Mouse (Mus musculus) central nervous system, embryonic 14 days (tissue): ENCODE data around the gene Kat8. TPM values are rescaled to one million over a fixed set of nuclear protein-coding genes. Genes with fewer than 3 reads are reported as not detected.

ENCODE experiments used
- polyA plus RNA-seq: library from polyadenylated mRNA; depleted of rRNA; stranded (reverse); fragments of >200 nt; gene quantifications from 2 replicates; pipeline ENCODE4 v1.2.3, GENCODE M21; 2012; rRNA removed

The Kat8 gene
- 48.3 and 52.2 TPM in 2 replicates for polyA plus RNA-seq

DNA sequence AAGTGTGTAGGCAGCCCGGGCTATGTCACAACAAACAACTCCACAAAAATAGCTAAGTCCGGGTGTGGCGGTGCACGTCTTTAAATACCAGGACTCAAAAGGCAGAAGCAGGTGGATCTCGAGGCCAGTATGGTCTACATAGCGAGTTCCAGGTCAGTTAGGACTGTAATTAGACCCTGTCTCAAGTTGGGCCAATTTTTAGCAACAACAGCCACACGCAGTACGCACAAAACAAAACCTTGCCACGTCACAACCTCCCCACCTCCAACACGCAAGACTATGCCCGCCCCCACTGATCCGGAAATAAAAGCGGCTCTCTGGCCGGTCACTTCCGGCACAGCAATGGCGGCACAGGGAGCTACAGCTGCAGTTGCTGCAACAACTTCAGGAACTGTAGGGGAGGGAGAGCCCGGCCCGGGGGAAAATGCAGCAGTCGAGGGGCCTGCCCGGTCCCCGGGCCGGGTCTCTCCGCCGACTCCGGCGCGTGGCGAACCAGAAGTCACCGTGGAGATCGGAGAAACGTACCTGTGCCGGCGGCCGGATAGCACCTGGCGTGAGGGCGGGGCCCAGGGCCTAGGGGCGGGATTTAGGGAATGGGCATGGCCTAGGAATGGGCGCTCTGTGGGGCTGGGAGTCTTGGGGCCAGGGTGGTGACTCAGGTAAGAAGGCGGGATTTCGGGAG lies at the start of gene Kat8:
Gene Kat8 (plus strand): TSS at position 327 of the 682 bp plus-strand sequence.

DNA sequence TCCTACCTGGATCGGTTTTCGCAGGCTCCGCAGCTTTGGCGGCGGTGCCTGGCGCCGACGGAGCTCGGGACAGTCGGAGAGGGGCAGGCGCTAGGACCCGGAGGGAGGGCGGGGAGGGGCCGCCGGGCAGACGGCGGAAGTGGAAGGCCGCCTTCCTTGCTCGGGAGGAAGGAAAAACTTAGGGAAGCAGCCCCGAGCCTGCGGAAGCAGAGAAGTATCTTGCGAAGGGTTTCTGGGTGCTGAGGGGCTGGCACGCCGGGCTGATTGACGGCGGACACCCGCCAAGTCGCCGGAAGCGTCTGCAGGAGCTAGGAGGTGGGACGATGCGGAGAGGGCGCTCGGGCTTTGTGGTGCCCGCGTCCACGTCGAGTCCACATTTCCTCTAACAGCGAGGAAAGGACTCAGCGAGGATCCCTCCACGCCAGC lies 36.3 kb upstream of the Kat8 start, which contains the start of gene Zfp646:
Gene Zfp646 (plus strand): TSS at position 181 of the 426 bp plus-strand sequence.

DNA sequence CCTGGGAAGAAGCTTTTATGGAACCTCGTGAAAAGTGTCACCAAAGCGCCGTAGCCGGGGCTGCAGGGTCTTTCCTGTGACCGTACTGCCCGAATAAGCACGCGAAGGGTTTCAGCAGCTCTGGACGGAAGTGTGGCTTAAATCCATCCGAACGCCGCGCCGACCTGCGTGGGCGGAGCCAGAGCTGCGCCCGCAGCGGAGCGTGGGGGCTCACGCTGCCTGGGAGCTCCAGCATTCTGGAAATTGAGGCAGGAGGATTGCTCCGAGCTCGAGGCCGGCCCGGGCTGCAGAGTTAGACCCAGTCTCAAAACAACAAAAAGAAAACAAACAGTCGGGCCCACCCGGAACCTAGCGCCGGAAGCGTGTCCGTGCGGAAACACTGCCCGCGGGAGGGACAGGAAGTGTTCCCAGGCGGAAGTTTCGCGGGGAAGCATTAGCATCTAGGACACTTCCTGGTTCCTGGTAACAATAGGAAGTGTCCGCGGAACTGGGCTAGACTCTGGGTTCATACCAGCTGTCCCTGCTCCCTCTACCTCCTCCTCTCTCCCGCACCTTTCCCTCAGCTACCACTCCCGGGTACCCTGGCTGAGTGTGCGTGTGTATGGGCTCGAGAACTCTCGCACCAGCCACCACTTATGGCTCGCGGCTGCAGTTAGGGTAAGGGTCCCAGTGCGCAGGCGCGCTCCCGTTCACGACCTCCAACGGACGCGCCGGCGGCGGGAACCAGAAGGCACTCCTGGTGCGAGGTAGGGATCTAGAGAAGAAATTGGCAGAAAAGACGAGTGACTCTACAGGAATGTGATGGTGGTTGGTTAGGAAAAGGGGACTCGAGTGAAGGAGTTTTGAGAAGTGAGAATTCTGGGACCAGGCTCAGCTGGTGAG lies 35.6 kb upstream of the Kat8 start, which contains the start of gene Zfp668:
Gene Zfp668 (minus strand): TSS at position 362 of the 882 bp plus-strand sequence.

DNA sequence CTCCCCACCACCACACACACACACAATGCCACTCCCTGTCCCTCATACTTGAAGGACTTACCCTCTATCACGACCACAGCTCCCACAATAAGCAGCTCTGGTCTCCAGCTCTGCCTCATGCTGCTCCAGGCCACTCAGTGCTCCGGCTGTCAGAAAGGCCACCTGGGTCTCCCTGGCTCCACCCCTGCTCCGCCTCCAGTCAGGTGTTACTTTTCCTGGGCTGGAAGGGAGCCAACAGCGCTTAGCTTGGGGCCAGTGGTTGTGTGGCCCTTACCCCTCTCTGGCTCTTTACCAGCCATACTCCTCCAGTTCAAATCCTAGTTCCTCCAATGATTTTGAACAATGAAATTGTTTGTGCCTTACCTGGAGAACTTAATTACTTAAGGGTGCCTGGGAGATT lies 21.5 kb upstream of the Kat8 start, which contains the start of gene Prss53:
Gene Prss53 (minus strand): TSS at position 173 of the 400 bp plus-strand sequence.

DNA sequence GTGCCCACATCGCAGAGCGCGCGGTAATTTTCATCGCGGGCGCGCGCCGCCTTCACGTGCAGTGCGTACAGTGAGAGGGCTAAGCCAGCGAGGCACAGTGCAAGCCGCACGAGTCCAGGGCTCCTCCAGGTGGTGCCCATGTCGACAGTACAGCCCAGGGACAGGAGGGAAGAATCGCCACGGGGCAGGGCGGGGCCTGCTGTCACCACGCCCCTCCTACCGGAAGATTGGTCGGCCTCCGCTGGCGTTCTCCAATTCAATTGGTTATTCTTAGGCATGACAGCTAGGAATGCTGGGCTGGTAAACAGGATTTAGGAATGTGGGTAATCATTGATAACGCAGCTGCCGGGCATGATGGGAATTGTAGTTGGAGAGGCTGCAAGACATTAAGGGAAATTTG lies 16.9 kb upstream of the Kat8 start, which contains the start of the genes Gm21974 and Vkorc1:
Gene Gm21974 (minus strand): TSS at position 13 of the 400 bp plus-strand sequence.
Gene Vkorc1 (minus strand): TSS at position 176 of the 400 bp plus-strand sequence.

DNA sequence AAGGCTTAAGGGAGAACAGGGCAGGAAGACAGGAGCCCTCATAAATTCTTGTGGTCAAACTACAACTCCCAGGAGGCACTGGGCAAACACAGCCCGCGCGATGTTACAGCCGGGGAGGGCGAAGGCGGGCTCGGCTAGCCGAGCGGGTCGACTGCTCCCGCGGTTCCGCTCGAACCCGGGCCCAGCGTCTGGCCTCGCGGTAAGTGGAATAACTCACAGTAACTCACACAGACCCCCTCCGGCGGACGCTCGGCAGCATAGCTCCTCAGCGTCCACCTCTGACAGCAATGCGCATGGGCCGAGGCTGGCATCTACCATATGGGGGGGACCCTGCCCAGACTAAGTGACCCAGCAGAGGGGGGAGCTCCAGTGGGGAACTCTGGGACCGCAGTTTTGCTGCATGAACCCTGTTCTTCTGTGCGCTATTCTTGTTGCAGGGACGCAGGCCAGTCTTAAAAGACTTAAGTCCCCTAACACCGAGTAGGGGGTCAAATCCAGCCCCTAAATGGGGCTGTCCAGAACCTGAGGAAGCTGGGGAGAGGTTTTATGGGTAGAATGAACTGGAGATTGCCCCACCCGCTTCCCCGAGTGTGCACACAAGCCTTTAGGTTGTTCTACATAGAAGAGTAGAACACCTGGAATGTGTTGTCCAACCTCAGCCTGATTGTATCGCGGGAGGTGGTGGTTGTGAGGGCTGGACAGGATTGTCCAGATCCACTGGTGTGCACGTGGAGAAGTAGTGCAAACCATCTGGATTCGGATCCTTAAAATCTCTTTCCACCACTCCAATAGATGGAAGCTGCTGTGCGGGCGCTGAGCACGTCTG lies 8.1 kb upstream of the Kat8 start, which contains the start of gene Bckdk:
Gene Bckdk (plus strand): TSS at position 112 of the 826 bp plus-strand sequence.

DNA sequence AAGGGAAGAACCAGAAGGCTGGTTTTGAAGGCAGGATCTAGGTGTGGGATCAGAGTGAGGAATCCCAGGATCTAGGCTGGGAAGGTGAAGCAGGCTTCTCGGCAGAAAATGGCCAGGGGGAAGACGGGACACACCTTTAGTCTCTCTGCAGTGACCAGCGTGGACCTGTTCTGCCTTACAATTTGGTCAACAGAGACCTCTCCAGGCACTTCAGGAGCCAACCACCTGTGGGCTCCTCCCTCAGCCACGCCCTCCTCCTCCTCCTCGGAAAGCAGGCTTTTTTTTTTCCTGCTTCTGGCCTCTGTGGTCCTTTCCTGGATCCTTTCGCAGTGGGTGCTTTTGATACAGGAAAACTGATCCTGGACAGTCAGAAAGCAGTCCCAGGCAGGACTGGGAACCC lies 17.6 kb downstream of the Kat8 start, which contains the start of gene Prss8:
Gene Prss8 (minus strand): TSS at position 182 of the 400 bp plus-strand sequence.

DNA sequence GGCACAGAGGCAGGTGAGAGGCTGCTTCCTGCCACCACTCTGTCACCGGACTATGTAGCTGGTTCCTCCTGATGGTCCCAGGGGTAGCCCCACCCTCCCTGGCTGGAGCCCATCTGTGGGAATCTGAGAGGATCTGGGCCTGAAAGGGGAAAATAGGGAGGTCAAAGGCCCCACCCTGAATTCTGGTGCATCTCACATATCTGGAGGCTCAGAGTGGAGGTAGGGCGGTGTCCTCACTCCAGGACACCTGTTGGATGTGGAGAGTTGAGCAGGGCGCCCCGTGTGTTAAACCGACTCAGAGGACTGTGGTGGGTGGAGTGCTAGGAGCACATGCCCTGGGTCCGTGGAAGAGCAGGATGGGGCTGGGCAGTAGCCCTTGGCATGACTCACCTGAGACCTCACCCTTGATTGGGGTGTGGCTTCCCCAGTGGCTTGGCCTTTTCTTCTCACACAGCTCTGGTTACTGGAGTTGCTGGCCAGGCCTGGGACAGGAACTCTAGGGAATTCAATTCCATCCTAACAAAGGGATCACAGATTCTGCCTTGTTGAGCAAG lies 34.2 kb downstream of the Kat8 start, which contains the start of gene Prss36:
Gene Prss36 (minus strand): TSS at position 256 of the 554 bp plus-strand sequence.

DNA sequence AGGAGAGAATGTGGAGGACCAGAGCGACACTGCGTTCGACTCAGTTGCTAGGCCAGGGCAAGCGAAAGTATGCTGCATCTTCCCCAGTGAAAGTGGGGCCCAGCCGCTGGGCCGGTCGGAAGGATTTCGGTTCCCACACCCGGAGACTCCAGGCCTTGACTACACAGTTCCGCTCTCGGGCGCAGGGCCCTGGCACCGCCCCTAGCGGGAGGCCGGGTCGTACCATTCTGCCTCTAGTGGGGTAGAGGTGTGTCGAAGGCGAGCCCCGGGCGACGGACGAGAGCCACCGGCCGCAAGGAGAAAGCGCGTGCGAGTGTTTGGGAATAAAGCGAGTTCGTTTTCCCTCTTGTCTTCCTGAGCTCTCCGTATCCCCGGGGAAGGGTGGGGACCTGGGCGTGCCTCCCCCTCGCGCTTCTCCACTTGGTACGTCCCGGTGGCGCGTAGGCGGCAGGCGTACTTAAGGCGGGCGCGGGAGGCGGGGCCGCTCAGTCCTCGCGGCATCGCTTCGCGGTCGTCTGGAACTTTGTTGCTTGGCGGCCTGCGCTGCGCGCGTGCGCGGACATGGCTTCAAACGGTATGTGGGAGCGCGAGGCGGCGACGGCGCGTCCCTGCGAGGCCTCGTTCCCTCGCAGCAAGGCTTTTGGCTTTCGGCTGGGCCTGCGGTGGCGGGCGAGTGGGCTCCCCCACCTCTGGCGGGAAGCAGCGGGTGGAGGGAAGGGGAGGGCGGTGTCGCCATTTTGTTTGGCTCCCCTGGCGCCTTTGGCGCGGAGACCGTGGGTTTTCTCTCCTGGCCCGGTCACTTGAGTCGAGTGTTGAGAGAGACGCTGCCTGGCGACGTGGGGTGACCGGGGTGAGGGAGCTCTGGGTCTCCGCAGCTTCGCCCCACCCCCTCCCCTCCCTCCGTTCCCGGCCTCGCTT lies 54.9 kb downstream of the Kat8 start, which contains the start of gene Fus:
Gene Fus (plus strand): TSS at position 454 of the 918 bp plus-strand sequence.

Other genes with a start within 250 kb of the Kat8 start
- 53.7 and 67.6 TPM in 2 replicates for gene Bcl7c, start 203.6 kb upstream of the Kat8 start, polyA plus RNA-seq
- 9.8 and 15.3 TPM in 2 replicates for gene Ctf1, start 199.8 kb upstream of the Kat8 start, polyA plus RNA-seq
- not detected in 2 replicates for gene Ctf2, start 180.3 kb upstream of the Kat8 start, polyA plus RNA-seq
- 131 and 136 TPM in 2 replicates for gene Fbxl19, start 168.0 kb upstream of the Kat8 start, polyA plus RNA-seq
- 8.2 and 10.4 TPM in 2 replicates for gene Orai3, start 142.7 kb upstream of the Kat8 start, polyA plus RNA-seq
- 16.7 and 23.0 TPM in 2 replicates for gene Setd1a, start 135.8 kb upstream of the Kat8 start, polyA plus RNA-seq
- not detected in 2 replicates for gene Gm49388, start 126.9 kb upstream of the Kat8 start, polyA plus RNA-seq
- gene Hsd3b7, start 111.9 kb upstream of the Kat8 start, polyA plus RNA-seq: 15.0 and 18.8 TPM in 2 replicates
- 55.6 and 78.3 TPM in 2 replicates for gene Stx4a, start 88.2 kb upstream of the Kat8 start, polyA plus RNA-seq
- 82.8 and 97.6 TPM in 2 replicates for gene Stx1b, start 88.0 kb upstream of the Kat8 start, polyA plus RNA-seq
- 23.8 and 25.2 TPM in 2 replicates for gene Zfp646, start 36.3 kb upstream of the Kat8 start, polyA plus RNA-seq
- gene Zfp668, start 35.7 kb upstream of the Kat8 start, polyA plus RNA-seq: 20.6 and 21.2 TPM in 2 replicates
- gene Prss53, start 21.5 kb upstream of the Kat8 start, polyA plus RNA-seq: 2.4 and 3.0 TPM in 2 replicates
- not detected in 2 replicates for gene Gm21974, start 17.1 kb upstream of the Kat8 start, polyA plus RNA-seq
- gene Vkorc1, start 16.9 kb upstream of the Kat8 start, polyA plus RNA-seq: 61.4 and 95.9 TPM in 2 replicates
- 54.7 and 59.0 TPM in 2 replicates for gene Bckdk, start 8.4 kb upstream of the Kat8 start, polyA plus RNA-seq
- gene Prss8, start 17.6 kb downstream of the Kat8 start, polyA plus RNA-seq: 0.20 and 2.6 TPM in 2 replicates
- 10.7 and 13.2 TPM in 2 replicates for gene Prss36, start 34.2 kb downstream of the Kat8 start, polyA plus RNA-seq
- 779 and 808 TPM in 2 replicates for gene Fus, start 54.9 kb downstream of the Kat8 start, polyA plus RNA-seq
- gene Pycard, start 81.4 kb downstream of the Kat8 start, polyA plus RNA-seq: 7.0 and 10.3 TPM in 2 replicates
- gene Trim72, start 91.4 kb downstream of the Kat8 start, polyA plus RNA-seq: 0.64 and 4.6 TPM in 2 replicates
- gene Itgam, start 150.1 kb downstream of the Kat8 start, polyA plus RNA-seq: 2.0 and 2.3 TPM in 2 replicates
- gene Gm49368, start 150.2 kb downstream of the Kat8 start, polyA plus RNA-seq: 0.01 and 0.05 TPM in 2 replicates
- 0.14 and 0.15 TPM in 2 replicates for gene Itgax, start 217.0 kb downstream of the Kat8 start, polyA plus RNA-seq
- gene Itgad, start 241.9 kb downstream of the Kat8 start, polyA plus RNA-seq: 0.04 TPM in 1 of 2 replicates, not detected in the other